Mouse (Mus musculus): ENCODE measurements around the gene Ankrd12. TPM values are rescaled to one million over a fixed set of nuclear protein-coding genes. Genes with fewer than 3 reads are reported as not detected.
A peak's percentile ranks its signal among the peaks of the same experiment; 100 is the strongest.

Gene Ankrd12
- total RNA-seq (2021): 10 to 100 TPM; 25.8 to 31.0 TPM
- long read RNA-seq, experiment 1, partial matches to known transcripts: 1 of 3 reads
- long read RNA-seq, experiment 1, other reads (novel, unspliced or antisense): 2 of 3 reads
- long read RNA-seq, experiment 2, partial matches to known transcripts: 8 of 20 reads
- long read RNA-seq, experiment 2, other reads (novel, unspliced or antisense): 6 of 20 reads

DNA sequence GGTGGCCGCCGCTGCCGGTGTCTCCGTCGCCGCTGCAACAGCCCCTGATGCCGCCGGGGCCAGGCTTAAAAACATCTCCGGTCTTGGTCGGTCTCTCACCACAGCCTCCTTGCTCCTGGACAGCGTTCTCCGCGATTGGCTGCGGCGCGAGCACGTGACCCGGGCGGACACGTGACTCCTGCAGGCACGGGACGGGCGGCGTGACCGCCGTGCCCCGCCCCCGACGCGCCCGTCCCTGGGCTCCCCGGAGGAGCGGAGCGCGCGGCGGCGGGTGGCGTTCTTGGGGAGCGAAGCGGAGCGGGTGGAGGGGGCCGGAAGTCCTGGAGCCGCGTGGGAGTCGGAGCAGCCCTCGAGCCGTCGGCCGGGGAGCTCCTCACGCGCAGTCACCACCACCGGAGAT, at the start of gene Ankrd12:
Ankrd12 (minus strand) TSS at position 156 of the 400 bp plus-strand sequence.
- DNase-seq (ENCODE audit: low spot score in 2 of 2): peak; percentile 89 to 93

DNA sequence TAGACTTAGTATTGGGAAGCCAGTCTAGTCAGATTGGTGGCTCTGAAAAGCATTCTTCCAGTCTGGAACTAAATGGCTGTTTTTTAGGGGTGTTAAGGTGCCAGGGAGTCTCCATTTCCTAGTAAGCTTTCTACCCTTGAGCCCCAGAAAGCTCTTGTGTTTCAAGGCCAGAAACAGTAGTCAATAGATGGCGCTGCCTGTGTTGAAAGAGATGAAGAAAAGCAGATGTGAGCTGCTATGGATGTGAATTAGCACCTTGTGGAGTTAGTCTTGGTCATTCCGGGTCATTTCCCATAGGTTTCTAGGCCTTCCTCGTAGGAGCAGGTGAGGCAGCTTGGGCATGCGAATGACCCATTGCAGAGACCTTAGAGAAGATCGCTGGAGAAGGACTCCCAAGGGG, 48.3 kb upstream of the Ankrd12 start:
- DNase-seq (ENCODE audit: low spot score in 2 of 2): no peak

DNA sequence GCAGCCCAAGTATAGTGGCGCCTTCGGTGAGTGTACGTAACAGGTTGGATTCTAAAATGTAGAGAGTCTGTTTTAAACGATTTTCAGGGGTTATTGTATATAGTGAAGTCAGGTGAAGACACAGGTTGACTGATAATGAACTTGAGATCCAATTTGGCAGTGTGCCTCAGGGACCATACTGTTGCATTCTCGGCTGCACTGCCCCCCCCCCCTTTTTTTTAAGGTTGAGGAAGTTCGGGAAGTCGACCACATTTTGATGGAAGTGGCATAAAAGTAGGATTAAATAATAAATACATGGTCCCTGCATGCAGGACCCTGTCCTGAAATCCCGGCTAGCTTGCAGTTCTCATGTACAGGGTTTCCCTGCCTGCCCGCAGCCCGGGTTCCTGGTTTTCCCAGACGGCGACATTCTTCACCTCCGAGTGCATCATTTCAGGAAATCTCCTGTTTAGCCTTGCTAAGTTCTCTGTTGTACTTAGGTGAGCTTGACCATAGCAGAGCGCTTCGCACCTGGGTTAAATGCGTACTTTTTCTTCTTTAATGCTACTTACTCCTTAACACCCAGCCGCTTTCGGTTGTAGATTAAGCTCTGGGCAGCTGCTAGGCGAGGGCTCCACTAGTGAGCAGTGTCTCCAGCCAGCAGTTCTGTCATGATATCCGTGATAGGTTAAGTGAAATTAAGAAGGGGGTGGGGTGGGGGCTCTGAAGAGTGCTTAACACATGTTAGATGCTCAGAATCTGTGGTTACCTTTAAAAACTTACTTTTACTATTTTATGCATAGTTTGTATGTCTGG, 47.1 kb upstream of the Ankrd12 start:
- DNase-seq (ENCODE audit: low spot score in 2 of 2): no peak

DNA sequence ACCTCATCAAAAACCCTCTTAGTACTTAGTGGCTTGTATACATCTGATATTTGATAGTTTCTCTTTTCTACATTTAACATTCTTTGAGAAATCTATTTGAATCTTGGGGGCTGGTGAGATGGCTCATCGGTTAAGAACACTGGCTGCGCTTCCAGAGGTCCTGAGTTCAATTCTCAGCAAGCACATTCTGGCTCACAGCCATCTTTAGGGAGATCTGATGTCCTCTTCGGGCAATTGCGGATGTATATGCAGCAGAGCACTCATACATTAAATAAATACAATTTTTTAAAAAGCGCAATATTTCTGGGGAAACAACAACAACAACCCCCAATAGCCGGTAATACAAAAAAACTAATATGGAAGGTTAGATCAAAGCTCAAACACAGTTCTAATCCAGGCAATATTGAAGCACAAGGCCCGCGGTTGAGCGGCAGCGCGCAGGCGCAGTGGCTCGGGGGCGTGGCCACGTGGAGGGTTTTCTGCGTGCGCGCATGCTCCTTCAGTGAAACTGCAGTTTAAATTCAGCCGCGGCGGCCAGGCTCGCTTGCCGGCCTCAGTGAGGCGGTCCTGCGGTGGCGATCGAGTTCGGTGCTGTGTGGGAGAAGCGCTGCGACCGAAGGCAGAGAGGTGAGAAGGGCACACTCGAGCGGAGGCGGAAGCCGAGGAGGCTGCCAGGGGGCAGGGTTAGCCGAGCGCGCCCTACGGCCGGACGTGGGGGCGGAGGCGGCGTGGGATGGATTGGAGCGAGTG, 46.4 kb upstream of the Ankrd12 start, which contains the start of gene Ddx11:
Ddx11 (plus strand) TSS at position 455 of the 750 bp plus-strand sequence.
- DNase-seq (ENCODE audit: low spot score in 2 of 2): peak; percentile 89 to 91

DNA sequence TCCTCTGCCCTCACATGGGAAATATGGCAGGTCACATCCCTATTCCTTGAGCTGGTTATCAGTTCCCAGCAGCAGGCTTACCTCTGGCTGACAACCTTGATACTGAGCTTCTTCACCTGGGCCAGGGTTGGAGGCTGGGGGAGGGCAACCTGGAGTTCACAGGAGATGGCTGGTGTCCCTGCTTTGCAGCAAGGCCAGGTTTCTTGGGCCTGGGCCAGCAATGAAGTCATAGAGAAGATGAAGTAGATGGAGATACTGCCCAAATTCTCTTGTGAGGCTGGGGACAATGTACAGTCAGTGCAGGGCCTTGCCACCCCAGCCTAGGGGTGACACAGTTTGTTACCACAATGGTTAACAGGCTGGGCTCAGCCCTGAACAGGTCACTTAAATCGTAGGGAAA, 43.8 kb upstream of the Ankrd12 start:
- DNase-seq (ENCODE audit: low spot score in 2 of 2): no peak

DNA sequence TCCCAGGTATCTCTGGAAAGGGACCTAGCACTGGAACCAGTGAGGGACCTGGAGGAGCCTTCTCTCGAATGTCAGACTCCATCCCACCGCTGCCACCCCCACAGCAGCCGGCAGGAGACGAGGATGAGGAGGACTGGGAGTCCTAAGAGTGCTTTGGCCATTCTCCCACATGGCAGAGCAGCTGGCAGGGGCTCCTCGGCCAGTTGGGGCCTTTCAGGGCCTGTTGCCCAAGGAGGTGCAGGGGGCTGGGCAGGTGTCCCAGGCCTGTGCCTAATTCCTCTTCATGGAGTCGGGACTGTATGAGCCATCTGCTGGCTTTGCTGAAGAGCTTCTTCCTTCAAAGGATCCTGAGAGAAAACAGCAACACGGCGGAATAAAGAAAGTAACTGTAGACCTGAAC, 42.1 kb upstream of the Ankrd12 start:
- DNase-seq (ENCODE audit: low spot score in 2 of 2): no peak

DNA sequence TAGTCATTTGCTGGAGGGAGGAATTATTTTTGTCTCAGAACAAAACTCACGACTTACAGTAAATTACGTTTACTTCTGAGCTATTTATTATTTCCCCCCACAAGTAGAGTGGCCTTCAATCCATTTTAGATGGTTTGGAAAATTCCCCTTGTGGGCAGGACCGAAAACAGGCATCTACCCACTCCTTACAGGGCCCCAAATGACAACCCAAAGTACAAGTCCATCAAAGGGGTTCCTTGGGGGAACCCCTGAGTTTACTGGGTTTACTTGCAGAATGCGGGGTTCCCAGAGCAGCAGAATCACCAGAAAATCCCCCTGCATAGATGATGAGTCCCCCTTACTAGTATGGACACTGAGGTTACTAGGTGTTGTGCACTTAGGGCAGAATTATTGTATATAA, 35.3 kb upstream of the Ankrd12 start:
- no peak for DNase-seq (ENCODE audit: low spot score in 2 of 2)

DNA sequence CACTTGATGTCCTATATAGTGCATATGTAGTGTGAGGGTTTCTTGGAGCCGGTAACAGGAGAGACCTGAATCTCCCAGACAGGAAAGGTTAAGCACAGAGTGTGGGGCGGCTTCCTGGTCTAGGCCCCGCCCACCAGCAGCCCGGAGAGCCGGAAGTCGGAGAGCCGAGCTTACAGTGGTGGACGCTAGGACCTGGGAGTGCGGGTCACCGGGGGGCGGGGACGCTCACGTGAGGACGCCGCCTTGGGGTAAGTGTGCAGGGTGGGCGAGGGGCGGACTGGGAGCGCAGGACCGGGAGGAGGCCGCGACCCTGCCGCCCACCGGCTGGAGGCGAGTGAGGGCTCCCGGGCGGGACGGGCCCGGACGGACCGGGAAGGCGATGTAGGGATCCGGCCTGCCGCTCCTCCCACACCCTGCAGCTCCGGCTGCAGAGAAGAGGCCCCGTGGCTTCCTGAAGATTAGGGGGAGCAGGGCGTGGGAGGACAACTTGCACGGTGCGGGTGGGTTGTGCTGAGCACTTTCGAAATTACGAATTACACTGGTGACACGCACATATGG, 34.6 kb upstream of the Ankrd12 start, which contains the start of gene Washc1:
Washc1 (plus strand) TSS at position 144 of the 558 bp plus-strand sequence.
- peak; percentile 68 to 78 for DNase-seq (ENCODE audit: low spot score in 2 of 2)

DNA sequence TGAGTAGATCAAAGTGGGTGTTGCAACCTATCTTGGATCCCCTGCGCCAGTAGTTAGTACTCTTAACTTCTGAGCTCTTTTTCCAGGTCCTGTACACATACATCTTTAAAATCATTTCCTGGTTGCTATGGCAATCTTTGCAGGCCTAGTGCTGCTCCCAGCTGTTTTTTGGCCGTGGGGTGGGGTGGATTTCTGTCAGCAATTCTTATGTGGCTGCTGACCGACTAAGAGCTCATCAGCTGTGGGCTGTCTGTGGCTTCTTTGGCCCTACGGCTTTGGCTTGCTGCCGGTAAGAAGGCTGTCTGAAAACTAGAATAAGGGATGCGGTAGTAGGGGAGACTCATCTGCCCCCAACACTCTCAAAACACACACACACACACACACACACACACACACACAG, 33.9 kb upstream of the Ankrd12 start:
- DNase-seq (ENCODE audit: low spot score in 2 of 2): no peak

DNA sequence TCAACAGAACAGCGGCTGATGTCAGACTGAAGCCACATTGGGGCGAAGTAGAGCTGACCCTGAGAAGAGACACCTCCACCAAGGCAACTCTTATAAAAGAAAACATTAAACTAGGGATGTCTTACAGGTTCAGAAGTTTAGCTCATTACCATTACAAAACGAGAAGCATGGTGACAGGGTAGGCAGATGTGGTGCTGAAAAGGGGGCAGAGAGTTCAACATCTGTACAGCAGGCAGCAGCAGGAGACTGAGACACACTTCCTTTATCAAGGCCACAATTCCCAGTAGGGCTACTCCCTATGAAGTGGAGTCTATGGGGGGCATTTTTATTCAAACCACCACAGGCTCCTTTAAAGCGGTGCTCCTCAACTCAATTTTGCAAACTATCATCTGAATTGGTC, 31.3 kb upstream of the Ankrd12 start:
- no peak for DNase-seq (ENCODE audit: low spot score in 2 of 2)

DNA sequence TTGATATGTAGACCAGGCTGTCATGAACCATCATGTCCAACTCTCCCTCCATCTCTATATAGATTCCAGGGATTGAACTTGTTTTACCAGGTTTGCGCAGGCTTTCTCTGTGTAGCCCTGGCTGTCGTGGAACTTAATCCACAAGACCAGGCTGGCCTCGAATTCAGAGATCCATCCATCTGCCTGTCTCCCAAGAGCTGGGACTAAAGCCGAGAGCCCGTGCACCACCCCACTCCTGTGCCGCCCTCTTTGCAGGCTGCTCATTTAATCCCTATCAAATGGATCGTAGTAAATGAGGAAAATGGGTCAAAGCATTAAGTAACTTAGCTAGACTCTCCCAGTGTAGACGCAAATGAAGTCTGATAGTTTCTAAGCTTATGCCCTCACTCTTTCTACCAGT, 30.6 kb upstream of the Ankrd12 start:
- DNase-seq (ENCODE audit: low spot score in 2 of 2): no peak

DNA sequence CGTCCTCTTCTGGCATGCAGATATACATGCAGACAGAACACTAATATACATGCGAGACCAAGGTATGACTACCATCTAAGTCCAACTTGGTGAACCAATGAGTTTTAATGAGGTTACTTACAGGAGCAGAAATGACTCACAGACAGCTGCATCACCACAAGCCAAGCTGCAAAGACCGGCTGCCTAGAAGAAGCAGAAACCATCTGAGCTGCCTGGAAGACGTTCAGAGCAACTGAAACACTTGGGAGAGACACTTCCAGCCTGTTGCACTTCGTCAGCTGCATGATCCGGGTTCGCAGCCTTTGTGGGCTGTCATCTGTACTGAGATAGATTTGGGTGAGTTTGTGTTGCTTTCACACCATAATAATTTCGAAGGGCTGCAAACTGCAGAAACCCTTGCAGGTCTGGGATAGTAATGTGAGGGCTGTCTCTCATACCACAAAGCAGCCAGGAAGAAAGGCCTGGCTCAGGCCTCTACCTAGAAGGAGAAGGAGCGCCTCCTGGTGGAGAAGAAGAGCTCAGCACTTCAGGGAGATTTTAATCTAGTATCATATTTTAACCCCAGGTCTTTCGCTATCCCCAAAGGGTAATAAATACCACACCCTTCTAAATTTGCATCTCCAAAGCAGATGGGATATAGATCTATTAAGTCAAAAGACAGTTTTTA, 29.8 kb upstream of the Ankrd12 start:
- DNase-seq (ENCODE audit: low spot score in 2 of 2): peak in 1 of 2 experiments; percentile 45

DNA sequence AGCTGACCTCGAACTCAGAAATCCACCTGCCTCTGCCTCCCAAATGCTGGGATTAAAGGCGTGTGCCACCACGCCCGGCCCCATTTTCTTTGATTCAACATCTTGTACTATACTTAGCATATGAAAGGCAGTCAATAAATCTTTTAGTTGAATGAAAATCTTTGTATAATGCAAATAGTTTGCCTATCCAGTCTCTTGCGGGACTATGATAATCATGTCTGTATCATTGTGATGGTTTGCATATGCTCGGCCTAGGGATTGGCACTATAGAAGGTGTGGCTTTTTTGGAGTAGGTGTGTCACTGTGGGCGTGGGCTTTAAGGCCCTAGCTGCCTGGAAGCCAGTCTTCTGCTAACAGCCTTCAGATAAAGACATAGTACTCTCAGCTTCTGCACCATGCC, 27.2 kb upstream of the Ankrd12 start:
- DNase-seq (ENCODE audit: low spot score in 2 of 2): no peak

DNA sequence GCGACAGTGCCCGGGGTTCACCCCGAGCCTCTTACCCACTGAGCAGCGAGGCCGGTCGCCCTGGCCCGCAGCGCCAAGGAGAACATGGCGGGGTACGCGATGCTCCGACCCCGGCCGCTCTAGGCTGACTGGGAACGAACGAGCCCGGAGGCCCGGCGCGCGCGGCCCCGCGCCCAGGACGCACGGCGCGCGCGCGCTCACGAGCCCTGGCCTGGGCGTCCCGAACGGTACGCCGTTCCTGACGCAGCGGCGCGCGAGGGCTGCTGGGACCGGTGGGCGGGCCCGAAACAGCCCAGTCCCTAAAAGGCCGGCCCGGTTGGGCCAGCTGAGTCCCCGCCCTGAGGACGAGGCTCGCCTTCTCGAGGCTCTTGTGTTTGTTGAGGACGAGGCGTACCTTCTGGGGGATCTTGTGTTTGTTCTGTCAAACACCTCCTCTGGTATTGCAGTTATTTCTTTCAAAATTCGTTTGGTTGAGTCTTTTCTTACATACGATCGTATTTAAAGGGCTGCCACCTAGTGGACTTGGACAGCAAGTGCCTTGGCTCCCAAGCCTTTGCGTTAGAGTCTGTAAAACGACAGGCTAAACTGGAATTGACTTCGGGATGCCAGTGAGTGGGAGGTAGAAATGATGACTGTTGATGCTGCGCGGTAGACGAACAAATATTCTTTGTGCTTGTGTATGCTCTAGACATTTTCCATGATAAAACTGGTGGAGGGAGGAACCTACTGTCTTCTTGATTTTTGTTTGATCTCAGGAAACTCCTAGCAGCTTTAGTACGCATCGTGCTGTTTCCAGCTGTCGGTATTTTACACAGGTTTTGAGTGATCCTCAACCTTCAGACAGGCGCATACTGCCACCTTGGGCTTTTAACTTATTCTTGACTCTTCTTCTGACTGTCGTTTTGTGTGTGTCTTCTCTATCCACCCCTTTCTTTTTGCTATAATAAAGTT, 24.8 kb upstream of the Ankrd12 start, which contains the start of gene Ndufv2:
Ndufv2 (minus strand) TSS at position 180 of the 951 bp plus-strand sequence.
- DNase-seq (ENCODE audit: low spot score in 2 of 2): peak; percentile 82 to 88

DNA sequence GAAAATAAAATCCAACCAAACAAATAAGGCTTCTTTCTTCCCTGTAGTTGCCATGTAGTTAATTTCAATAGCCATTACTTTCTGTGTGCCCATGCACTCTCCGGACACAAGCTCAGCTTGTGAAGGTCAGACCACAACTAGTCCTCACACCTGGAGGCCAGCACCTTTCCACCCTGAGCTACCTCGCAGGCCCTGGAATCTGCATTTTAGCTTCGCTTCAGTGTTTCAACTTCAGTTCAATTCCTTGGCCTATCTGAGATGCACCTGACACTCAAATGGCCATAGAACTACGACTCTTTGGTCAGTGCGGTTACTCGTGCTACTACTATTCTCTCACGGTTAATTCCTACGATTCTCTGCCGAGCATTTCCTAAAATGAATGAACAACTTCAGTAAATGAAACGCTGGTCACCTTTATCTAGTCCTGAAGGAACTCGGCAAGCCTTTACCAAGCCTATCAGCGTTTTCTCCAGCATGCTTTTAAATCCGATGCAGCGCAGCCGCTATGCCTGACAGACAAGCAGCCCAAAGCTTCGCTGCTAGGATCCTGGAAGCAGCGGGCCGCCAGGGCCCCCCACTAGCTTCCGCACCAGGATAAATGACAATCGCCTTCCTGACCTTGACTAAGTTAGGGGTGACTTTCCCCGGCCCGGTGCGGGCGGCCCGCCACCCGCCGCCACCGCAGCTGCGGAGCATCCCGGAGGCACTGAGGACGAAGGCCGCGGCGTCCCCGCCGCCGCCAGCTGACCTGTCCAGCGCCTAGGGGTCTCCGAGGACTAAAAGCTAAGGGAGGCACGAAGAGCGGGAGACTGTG, 23.9 kb upstream of the Ankrd12 start:
- DNase-seq (ENCODE audit: low spot score in 2 of 2): peak in 1 of 2 experiments; percentile 39

DNA sequence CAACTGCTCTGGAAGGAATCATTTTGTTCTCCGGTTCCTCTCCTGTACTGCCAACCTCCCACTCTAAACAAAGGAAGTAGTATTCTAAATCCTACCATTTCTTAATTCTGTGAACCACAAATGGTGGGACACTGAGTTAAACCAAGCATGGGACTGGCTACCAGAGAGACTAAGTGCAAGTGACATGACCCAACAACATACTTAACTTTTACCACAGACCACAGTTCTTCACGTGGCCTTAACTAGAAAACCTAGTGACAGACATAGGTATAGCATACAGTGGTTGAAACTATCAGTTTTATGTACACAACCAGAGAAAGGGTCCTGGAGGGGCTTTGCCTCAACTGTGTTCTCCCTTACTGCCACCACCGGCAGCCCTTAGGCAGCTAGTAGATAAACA, 15.8 kb upstream of the Ankrd12 start:
- no peak for DNase-seq (ENCODE audit: low spot score in 2 of 2)

DNA sequence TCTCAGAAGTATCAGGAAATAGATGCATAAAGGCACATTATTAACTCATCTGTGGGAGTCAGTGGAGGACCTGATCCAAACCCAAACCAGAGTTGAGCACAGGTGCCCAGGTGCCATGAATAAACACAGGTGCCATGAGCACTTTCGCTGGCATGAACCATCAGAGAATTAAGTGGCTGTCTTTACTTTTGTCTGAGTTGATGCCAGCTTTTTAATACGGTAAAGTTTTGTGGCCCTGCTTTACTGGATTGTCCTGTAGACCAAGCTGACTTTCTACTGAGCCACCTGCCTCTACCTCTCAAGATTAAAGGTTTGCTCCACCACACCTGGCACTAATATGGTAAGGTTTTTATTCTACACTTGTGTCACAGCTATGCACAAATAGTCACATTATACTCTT, 15.2 kb upstream of the Ankrd12 start:
- DNase-seq (ENCODE audit: low spot score in 2 of 2): no peak

DNA sequence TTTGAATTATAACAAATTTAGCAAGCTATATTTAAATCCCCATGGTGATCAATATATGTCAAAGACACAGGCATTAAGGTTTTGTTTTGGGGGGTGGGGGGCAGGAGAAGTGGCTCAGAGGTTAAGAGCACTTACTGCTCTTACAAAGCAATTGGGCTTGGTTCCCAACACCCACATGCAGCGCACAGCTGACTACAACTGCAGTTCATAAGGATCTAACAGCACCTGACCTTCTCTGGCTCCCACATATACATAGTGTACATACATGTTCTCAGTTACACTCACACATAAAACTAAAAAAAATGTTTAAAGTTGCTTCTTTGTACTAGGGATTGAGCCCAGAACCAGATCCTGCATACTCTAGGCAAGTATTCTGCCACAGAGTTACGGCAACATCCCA, 14.5 kb upstream of the Ankrd12 start:
- DNase-seq (ENCODE audit: low spot score in 2 of 2): no peak

DNA sequence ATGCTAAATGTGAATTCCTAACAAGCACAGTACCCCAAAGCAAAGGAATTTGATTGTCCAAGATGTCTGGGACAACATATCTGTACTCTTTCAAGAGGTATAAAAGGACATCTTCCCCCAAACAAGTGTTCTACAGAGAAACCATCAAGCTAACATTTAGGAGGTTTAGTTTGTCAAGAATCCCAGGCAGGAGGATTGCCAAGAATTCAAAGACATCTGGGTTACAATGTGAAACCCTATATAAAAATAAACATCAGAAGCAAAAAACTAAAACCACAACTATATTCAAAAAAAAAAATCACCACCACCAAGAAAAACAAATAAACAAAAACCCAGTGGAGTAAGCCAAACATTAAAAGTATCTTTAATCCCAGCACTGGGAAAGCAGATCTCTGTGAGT, 13.4 kb upstream of the Ankrd12 start:
- no peak for DNase-seq (ENCODE audit: low spot score in 2 of 2)

All from adrenal gland, postnatal 4 days (tissue).